Mouse (Mus musculus): ENCODE measurements around the gene Otud4.

GRCm38 (mm10) chr8:79638707-79639549 lies 490 bp upstream of the Otud4 start:
- TF ChIP-seq POLR2A (IDR thresholded peaks at IDR 0.05; ENCODE audit: borderline replicate concordance, control insufficient read depth, low read depth, low read length) (peak; percentile 90; the same call in 1 of the 2 replicates), CTCF (IDR thresholded peaks at IDR 0.05; ENCODE audit: control insufficient read depth, insufficient read depth, low read length) (no peak)

Measured in bone marrow, adult 2 months (tissue).